ENCODE assay signal across 8 mouse cellular contexts in the genomic region with DNA sequence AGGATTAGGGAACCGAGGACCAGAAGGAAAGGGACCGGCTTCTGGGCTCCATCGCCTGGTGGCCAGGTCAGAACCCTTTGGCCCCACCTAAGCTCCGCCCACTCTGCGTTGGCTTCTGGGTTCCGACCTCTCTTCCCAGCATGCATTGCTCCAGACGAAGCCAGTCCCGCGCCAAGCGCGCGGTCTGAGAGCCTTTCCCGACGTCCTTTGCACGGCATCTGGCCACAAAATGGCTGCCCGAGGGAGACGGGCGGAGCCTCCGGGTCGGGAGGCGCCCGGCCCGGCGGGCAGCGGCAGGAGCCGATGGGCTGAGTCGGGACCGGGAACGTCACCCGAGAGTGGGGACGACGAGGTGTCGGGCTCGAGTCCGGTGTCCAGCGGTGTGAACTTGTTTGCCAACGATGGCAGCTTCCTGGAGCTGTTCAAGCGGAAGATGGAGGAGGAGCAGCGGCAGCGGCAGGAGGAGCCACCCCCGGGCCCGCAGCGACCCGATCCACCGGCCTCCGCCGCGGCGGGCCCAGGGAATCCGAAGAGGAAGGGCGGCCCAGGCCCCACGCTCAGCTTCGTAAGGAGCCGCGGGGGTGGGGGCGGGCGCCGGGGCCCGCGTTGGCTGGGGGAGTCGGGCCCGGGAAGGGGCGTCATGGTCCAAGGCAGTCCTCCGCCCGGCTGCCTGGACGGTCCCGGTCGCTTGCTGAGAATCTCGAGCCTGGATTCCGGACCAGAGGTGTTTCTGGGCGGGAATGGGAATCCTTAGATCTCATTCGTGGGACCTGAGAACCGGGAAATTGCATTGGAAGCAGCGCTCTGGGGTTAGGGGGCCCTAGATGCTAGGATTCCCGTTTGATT. TPM values are rescaled to one million over a fixed set of nuclear protein-coding genes. Genes with fewer than 3 reads are reported as not detected.
DNase-seq lines count a peak whose midpoint lies in the region; ATAC-seq lines count a peak whose summit lies in the region.

Gene Trir, plus strand, starts transcription at position 154 of the 846 bp plus-strand sequence.

- H3K4me1 ChIP-seq in forebrain, embryonic 11.5 days (replicated peaks; ENCODE audit: control insufficient read depth, insufficient read depth, low read length), result peaks cover 18% of the 10 kb centered on the region
- peaks cover 36% of the 10 kb centered on the region for H3K4me1 ChIP-seq in heart, embryonic 16.5 days (ENCODE audit: control insufficient read depth, insufficient read depth, low read length)
- peaks cover 53% of the 10 kb centered on the region for H3K4me1 ChIP-seq in liver, embryonic 15.5 days (replicated peaks)
- H3K4me1 ChIP-seq in neural tube, embryonic 12.5 days, result peaks cover 38% of the 10 kb centered on the region

- WGBS in forebrain, embryonic 11.5 days, result under 1% methylated on average over 68 of the region's 75 CpGs
- 0% methylated on average over 74 of the region's 75 CpGs for WGBS in heart, embryonic 16.5 days
- under 1% methylated on average over 75 of the region's 75 CpGs for WGBS in liver, embryonic 15.5 days (ENCODE audit: insufficient replicate concordance)
- WGBS in neural tube, embryonic 12.5 days, result under 1% methylated on average over 75 of the region's 75 CpGs

- peak; percentile 84 for ATAC-seq in forebrain, embryonic 11.5 days (replicated peaks; ENCODE audit: low FRiP score)
- ATAC-seq in heart, embryonic 16.5 days (replicated peaks; ENCODE audit: extremely low read depth, insufficient read depth, low FRiP score), result peak; percentile 79
- peak; percentile 77 for ATAC-seq in liver, embryonic 15.5 days (ENCODE audit: insufficient read depth)
- peak; percentile 75 for ATAC-seq in neural tube, embryonic 12.5 days (ENCODE audit: low FRiP score, low read depth)

- peaks cover 15% of the 10 kb centered on the region; the same call in 1 of the 2 replicates for H3K36me3 ChIP-seq in forebrain, embryonic 11.5 days (ENCODE audit: control insufficient read depth, insufficient read depth, low read length)
- H3K36me3 ChIP-seq in heart, embryonic 16.5 days (ENCODE audit: control insufficient read depth, insufficient read depth), result peaks cover 37% of the 10 kb centered on the region
- H3K36me3 ChIP-seq in liver, embryonic 15.5 days (replicated peaks), result peaks cover 58% of the 10 kb centered on the region
- H3K36me3 ChIP-seq in neural tube, embryonic 12.5 days, result peaks cover 48% of the 10 kb centered on the region

- no peaks in the 10 kb centered on the region for H3K9me3 ChIP-seq in forebrain, embryonic 11.5 days (ENCODE audit: control insufficient read depth, low read length)
- no peaks in the 10 kb centered on the region for H3K9me3 ChIP-seq in heart, embryonic 16.5 days (replicated peaks; ENCODE audit: control insufficient read depth, low read length)
- H3K9me3 ChIP-seq in liver, embryonic 15.5 days (replicated peaks), result no peaks in the 10 kb centered on the region
- no peaks in the 10 kb centered on the region for H3K9me3 ChIP-seq in neural tube, embryonic 12.5 days

- peak; percentile 78 to 84 for DNase-seq in CD8-positive naive resting alpha-beta T cell, adult 2 months (ENCODE audit: low read depth in 2 of 2, low spot score in 2 of 2)
- peak; percentile 98 for DNase-seq in c-Kit-positive CD71-negative TER-119-negative erythroid progenitor cells, embryonic 14.5 days (ENCODE audit: low read depth)
- DNase-seq in forebrain, embryonic 11.5 days (ENCODE audit: low spot score), result peak; percentile 96
- peak; percentile 98 to 99 for DNase-seq in kidney, postnatal 36 days
- peak; percentile 93 for DNase-seq in telencephalon, adult 2 months (ENCODE audit: low read depth, low spot score)

- H3K27me3 ChIP-seq in forebrain, embryonic 11.5 days (ENCODE audit: control insufficient read depth, insufficient read depth, low read length), result no peaks in the 10 kb centered on the region
- no peaks in the 10 kb centered on the region for H3K27me3 ChIP-seq in heart, embryonic 16.5 days (ENCODE audit: control insufficient read depth, insufficient read depth, low read length)
- H3K27me3 ChIP-seq in liver, embryonic 15.5 days, result no peaks in the 10 kb centered on the region
- no peaks in the 10 kb centered on the region for H3K27me3 ChIP-seq in neural tube, embryonic 12.5 days (replicated peaks)

- H3K27ac ChIP-seq in forebrain, embryonic 11.5 days (ENCODE audit: low read depth, low read length), result peak within 1 kb of the TSS; percentile 81
- peak within 1 kb of the TSS; percentile 89 for H3K27ac ChIP-seq in heart, embryonic 16.5 days (ENCODE audit: low read length)
- peak within 1 kb of the TSS; percentile 94 for H3K27ac ChIP-seq in liver, embryonic 15.5 days (replicated peaks)
- H3K27ac ChIP-seq in neural tube, embryonic 12.5 days, result peak within 1 kb of the TSS; percentile 50; the same call in 1 of the 2 replicates

- peak within 1 kb of the TSS; percentile 93 for H3K4me2 ChIP-seq in forebrain, embryonic 11.5 days (ENCODE audit: low read depth, low read length, severe bottlenecking)
- H3K4me2 ChIP-seq in heart, embryonic 16.5 days (ENCODE audit: low read depth, low read length), result peak within 1 kb of the TSS; percentile 96
- peak within 1 kb of the TSS; percentile 91 for H3K4me2 ChIP-seq in liver, embryonic 15.5 days
- peak within 1 kb of the TSS; percentile 98 for H3K4me2 ChIP-seq in neural tube, embryonic 12.5 days (replicated peaks)

- peak within 1 kb of the TSS; percentile 99 for H3K9ac ChIP-seq in forebrain, embryonic 11.5 days (ENCODE audit: low read length)
- H3K9ac ChIP-seq in heart, embryonic 16.5 days (ENCODE audit: low read length), result peak within 1 kb of the TSS; percentile 97
- H3K9ac ChIP-seq in liver, embryonic 15.5 days, result peak within 1 kb of the TSS; percentile 98
- H3K9ac ChIP-seq in neural tube, embryonic 12.5 days, result peak within 1 kb of the TSS; percentile 99

- H3K4me3 ChIP-seq in forebrain, embryonic 11.5 days (ENCODE audit: low read depth, low read length), result peak within 1 kb of the TSS; percentile 98
- peak within 1 kb of the TSS; percentile 88 for H3K4me3 ChIP-seq in heart, embryonic 16.5 days (ENCODE audit: low read length)
- peak within 1 kb of the TSS; percentile 86 for H3K4me3 ChIP-seq in liver, embryonic 15.5 days (replicated peaks)
- H3K4me3 ChIP-seq in neural tube, embryonic 12.5 days, result peak within 1 kb of the TSS; percentile 100

RNA-seq across cellular contexts. Expression of gene Trir, which starts in this region (rescaled TPM):
- polyA plus RNA-seq in forebrain, embryonic 11.5 days (2014; fragmentation: Nextera tagmentation; extraction: Ambion mirVana), result 170 and 172 TPM in 2 replicates
- polyA plus RNA-seq in heart, embryonic 16.5 days (2015; fragmentation: Nextera tagmentation; extraction: Ambion mirVana), result 61.9 and 76.5 TPM in 2 replicates
- polyA plus RNA-seq in liver, embryonic 15.5 days (2015; fragmentation: Nextera tagmentation; extraction: Ambion mirVana), result 59.8 and 63.4 TPM in 2 replicates
- polyA plus RNA-seq in neural tube, embryonic 12.5 days (2016; fragmentation: Nextera tagmentation; extraction: Ambion mirVana), result 180 and 189 TPM in 2 replicates

Comparison
In these comparisons a context has a peak if more than half of its experiments do, and no peak if none do; other contexts are left out.
1. Peak in every context shown above with its lines: DNase-seq, ATAC-seq, H3K4me3 ChIP-seq and H3K27ac ChIP-seq.